Mouse (Mus musculus): Measurements from ENCODE around the gene Myl10.
"Not testable (repeated sequence)": the region's sequence is repeated elsewhere in the genome, so short reads cannot be mapped to it uniquely, and the experiment has no call there.

Myl10 gene

DNA sequence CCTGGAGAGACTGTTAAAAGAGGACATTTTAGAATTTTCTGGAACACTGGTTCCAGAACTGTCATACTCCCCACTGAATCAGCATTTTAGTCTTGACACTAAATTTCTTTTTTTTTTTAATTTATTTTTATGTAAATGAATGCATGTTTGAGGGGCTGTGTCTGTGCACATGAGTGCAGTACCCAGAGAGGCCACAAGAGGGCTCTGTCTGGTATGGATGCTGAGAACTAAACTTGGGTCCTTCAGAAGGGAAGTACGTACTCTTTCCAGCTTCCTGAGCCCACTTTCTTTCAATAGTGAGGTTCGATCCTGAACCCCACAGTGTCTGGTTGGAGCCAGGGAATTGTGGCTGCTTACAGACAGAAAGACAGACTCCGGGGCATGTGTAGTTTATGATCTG, 12.6 kb downstream of the Myl10 start:
- no peak for DNase-seq (ENCODE audit: low spot score)

DNA sequence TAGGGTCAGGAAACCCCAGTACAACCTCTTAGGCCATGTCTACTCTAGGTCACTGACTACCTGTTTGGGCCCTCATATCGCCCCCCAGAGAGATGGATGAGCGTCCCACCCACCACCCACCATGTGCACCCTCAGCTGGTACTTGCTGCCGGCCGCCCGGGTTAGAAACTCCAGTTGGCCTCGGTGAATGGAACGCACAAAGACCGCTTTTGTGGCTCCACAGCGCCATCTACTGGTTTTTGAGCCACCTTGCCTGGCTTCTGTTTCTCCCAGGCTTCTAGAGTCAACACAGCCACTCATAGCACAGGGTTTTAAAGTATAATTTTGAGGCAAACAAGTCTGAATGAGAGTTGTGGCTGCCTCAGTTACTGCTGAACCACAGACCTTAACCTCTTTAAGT, 13.9 kb downstream of the Myl10 start:
- peak; percentile 92 for DNase-seq (ENCODE audit: low spot score)

DNA sequence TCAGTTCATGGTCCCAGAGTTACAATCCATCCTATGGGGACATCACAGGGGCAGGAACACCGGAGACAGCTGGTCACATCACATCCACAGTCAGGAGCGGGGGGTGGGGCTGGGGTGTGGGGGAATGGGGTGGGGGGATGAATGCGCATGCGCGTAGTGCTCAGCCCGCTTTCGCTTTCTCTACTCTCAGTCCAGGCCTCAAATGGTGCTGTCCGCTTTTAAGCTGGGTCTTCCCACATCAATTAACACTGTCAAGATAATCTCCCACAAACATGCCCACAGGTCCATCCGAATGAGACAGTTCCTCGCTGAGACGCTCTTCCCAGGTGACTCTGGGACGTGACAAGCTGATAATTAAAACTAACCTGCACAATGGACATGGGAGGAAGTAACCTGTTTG, 15.2 kb downstream of the Myl10 start:
- DNase-seq (ENCODE audit: low spot score) = no peak

DNA sequence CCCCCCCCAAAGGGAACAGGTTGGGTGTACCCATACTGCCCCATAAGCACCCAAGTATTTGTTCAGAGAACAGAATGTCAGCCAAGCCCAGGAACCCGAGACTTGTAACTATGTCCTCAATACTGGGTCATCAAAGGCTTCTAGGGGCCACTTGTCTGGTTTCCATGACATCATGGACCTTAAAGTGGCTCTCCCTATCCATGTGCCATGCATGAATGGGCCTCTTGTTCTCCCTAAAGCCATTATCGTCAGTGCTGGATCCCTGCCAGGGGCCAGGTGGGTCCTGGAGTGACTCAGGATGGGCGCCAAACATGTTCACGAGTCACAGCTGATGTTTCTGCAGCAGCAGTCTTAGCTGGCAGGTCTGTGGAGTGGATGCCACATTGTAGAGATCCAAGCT, 17.8 kb downstream of the Myl10 start:
- no peak for DNase-seq (ENCODE audit: low spot score)

DNA sequence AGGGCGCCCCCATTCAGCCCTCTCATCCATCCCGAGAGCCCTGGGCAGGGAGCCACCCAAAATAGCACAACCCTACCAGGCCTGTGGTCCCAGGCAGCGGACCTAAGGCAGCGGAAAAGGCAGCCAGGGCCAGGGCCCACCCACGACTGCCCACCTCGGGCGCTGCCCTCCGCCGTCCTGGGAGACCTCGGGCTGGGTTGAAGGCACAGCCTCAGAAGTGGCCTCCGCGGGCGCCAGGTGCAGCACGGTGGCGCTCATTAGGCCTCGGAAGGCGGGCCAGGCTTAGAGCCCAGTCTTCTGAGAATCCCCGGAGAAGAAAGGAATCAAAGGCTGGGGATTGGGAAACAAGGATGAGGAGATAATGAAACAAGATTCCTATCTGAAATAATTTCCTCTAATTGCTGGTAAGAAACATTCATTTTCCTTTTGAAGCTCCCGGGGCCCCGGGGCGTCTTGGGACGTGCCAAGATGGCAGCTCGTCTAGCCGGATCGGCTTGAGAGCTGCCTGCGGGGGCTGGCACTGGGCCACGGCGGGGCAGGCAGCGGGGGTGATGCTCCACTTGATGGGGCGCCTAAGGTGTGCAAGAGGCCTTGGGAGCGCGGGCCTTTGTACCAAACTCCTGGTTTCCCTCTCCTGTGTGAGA, 21.4 kb downstream of the Myl10 start:
- DNase-seq (ENCODE audit: low spot score) = no peak

DNA sequence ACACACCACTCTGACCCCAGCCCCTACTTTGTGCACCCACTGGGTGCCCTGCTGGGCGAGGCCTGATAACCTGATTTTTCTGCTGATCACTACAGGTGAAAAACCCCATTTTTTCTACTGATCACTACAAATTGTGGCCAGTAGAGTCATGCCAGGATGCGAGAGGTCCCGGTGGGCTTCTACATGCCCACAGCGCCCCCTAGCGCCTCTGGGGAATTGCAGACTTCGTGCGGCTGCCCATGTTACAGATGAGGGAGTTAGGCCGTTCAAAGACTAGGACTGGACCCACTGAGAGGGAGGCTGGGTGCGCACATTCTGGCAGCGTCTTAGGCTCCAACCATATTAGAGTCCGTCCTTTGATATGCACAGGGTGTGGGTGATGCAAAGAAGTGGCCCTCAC, 21.9 kb downstream of the Myl10 start:
- DNase-seq (ENCODE audit: low spot score) = peak; percentile 85

DNA sequence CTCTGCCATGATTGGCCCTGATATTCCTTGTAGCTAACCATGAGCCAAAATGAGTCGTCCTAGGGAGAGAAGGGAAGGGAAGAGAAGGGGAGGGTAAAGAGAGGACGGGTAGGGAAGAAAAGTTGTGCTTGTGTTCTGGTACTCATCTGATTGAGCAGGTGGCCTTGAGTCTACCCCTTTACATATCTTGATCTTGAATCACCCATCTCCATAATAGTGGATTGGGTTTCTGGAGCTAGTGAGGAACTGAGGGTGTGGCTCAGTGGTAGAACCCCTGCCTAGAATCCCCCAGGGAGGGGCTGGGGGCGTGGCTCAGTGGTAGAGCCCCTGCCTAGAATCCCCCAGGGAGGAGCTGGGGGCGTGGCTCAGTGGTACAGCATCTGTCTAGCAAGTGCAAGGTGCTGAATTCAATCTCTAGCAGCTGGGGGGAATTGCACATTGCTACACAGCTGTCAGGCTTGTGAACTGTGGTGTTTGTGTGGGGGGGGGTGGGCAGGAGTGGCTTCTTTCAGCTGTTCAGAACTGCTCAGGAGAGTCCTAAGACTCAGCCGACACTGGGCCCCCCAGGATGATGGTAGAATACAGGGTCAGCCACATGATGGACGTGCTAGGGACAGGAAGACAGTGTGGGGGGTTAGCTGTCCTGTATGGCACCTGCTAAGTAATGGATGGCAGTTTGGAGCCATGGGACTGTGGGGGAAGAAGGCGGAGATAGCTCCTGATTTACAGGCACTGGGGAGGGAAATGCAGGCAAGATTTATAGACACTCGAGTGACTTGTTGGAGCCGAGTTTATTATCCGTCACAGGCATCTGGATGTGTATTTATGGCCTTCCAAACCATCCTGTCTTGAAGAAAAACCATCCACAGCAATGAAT, 24.0 kb downstream of the Myl10 start:
- DNase-seq (ENCODE audit: low spot score) = no peak

DNA sequence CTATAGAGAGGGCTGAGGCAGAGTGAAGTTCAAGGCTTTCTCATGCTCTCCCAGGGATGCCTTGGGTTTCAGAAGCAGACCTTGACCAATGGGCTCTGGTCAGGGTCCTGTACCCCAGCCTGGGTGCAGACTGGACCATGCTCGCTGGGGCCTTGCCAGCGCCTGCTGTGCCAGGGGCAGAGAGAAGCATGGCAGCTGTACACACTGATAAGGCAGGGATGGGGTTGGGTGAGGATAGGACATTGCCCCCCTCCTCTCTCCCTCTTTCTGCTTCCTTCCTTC, 24.6 kb downstream of the Myl10 start:
- DNase-seq (ENCODE audit: low spot score) = no peak

DNA sequence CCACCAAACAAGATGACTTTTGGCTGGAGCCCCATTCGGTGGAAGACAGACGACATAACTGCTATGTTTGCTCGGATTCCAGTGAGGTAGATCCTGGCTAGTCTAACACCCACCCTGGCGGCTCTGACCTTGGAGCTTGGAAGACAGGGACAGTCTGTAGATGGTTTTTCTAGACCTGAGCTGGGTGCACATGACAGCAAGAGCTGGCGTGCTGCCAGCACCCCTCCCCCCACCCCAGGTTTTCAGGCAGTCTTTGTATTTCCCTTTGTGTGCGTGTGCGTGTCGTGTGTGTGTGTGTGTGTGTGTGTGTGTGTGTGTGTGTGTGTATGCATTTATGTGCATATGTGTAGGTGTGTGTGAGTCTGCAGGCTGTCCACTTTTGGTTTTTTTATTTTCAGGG, 25.7 kb downstream of the Myl10 start:
- DNase-seq (ENCODE audit: low spot score) = no peak

DNA sequence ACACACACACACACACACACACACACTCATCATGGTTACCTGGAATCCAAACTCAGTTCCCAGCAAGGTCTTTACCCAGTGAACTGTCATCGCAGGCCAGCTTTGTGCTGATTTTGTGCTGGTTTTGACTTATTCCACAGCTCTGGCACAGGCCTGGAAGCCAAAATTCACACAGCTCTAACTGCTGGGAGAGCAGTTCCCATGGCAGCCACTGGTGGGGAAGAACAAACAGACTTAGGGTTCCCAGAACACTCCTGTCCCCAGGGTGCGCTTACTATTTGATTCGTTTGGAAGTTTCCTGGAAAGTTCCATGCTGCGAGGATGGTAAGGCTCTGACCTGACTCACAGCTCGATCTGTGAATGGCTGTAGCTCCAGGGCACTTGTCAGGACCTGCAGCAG, 28.6 kb downstream of the Myl10 start:
- DNase-seq (ENCODE audit: low spot score) = no peak

DNA sequence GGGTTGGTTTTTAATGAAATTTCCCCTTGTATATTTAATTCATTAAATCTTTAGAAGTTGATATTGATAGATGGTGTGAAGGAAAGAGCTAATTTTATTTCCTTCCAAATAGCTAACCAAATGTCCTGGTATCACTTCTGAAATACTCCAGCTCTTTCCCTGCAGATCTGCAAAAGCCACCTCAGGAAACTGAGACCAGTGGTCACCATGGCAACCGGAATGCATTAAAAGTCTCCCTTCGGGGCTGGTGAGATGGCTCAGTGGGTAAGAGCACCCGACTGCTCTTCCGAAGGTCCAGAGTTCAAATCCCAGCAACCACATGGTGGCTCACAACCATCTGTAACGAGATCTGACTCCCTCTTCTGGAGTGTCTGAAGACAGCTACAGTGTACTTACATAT, 33.3 kb downstream of the Myl10 start:
- not testable (repeated sequence) for DNase-seq (ENCODE audit: low spot score)

DNA sequence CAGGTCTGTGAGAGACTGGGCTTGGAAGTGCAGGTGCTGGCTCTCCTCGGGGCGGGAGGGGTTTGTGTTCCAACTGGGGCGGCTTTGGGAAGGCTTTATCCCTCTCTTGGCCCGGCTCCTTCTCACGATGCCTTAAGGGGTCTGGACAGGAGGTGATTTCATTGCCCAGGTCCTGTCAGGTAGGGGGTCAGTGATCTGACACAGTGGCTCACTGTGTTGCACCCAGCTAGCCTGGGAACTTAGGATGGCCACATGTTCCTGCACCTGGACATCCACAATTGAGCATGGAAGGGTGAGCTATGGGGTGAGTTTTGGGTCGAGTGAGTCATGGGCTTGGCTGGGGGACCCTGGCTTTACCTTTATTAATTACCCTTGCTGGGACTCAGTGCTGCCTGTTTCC, 46.0 kb downstream of the Myl10 start:
- DNase-seq (ENCODE audit: low spot score) = no peak

DNA sequence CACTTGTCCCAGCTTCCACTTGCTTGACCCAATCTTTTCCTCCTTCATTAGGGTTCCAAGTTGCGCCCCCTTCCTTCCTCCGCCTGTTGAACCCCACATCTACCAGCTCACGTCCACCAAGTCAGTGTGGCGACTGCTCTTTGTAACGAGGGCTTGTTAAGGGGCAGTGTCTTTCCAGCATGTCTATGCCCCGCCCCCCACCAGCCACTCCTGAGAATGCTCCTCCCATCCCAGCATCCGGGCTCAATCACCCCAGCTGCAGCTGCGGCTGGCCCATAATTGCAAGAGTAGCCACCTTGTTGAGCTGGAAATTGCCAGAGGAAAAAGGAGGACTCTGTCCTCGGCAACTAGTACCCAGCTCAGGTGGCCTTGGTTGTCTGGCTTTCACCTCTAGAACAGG, 53.6 kb downstream of the Myl10 start:
- no peak for DNase-seq (ENCODE audit: low spot score)
